Mouse (Mus musculus) liver, embryonic 12.5 days (tissue): ENCODE data around the gene Hivep3. TPM values are rescaled to one million over a fixed set of nuclear protein-coding genes. Genes with fewer than 3 reads are reported as not detected.

Source experiments
- ATAC-seq: fragments of 200-750 bp; cut with Nextera tagmentation; 2 replicates; pipeline ENCODE4 v1.8.0; 2017; ENCODE audit warnings: moderate number of reproducible peaks, mild to moderate bottlenecking, moderate library complexity
- H3K27ac ChIP-seq: fragments of 300-500 bp; sonication (generic); 2 replicates; pipeline ENCODE4 v1.5.1; 2016; ENCODE audit warnings: mild to moderate bottlenecking
- H3K27me3 ChIP-seq: fragments of 300-500 bp; sonication (generic); replicated peaks from 2 replicates; pipeline ENCODE4 v1.6.1; 2016; ENCODE audit warnings: mild to moderate bottlenecking, moderate library complexity
- H3K36me3 ChIP-seq: fragments of 300-500 bp; sonication (generic); 2 replicates; pipeline ENCODE4 v1.6.1; 2016; ENCODE audit warnings: mild to moderate bottlenecking, moderate library complexity
- H3K4me1 ChIP-seq: fragments of 300-500 bp; sonication (generic); 2 replicates; pipeline ENCODE4 v1.6.1; 2016
- H3K4me2 ChIP-seq: fragments of 300-500 bp; sonication (generic); 2 replicates; pipeline ENCODE4 v1.6.1; 2016; ENCODE audit warnings: mild to moderate bottlenecking, moderate library complexity
- H3K4me3 ChIP-seq: fragments of 300-500 bp; sonication (generic); 2 replicates; pipeline ENCODE4 v1.5.1; 2016; ENCODE audit warnings: mild to moderate bottlenecking, moderate library complexity
- H3K9ac ChIP-seq: fragments of 300-500 bp; sonication (generic); 2 replicates; pipeline ENCODE4 v1.6.1; 2016; ENCODE audit warnings: mild to moderate bottlenecking, moderate library complexity
- H3K9me3 ChIP-seq: fragments of 300-500 bp; sonication (generic); replicated peaks from 2 replicates; pipeline ENCODE4 v1.6.1; 2016; ENCODE audit warnings: mild to moderate bottlenecking, moderate library complexity
- WGBS: fragments of 180-500 bp; shearing (Covaris S2); methylation state at CpG from one replicate; pipeline ENCODE4 v1.1.7; 2016; ENCODE audit not compliant: insufficient replicate concordance; 5-methylcytosine and 5-hydroxymethylcytosine counted together
- polyA plus RNA-seq: library from polyadenylated mRNA; unstranded; fragments of >200 nt; fragmentation: Nextera tagmentation; extraction: Ambion mirVana; gene quantifications from 2 replicates; pipeline ENCODE4 v1.2.1, GENCODE M21; 2016

Hivep3 gene
- polyA plus RNA-seq, 1 experiment from 2014 or later: 2.9 TPM

DNA sequence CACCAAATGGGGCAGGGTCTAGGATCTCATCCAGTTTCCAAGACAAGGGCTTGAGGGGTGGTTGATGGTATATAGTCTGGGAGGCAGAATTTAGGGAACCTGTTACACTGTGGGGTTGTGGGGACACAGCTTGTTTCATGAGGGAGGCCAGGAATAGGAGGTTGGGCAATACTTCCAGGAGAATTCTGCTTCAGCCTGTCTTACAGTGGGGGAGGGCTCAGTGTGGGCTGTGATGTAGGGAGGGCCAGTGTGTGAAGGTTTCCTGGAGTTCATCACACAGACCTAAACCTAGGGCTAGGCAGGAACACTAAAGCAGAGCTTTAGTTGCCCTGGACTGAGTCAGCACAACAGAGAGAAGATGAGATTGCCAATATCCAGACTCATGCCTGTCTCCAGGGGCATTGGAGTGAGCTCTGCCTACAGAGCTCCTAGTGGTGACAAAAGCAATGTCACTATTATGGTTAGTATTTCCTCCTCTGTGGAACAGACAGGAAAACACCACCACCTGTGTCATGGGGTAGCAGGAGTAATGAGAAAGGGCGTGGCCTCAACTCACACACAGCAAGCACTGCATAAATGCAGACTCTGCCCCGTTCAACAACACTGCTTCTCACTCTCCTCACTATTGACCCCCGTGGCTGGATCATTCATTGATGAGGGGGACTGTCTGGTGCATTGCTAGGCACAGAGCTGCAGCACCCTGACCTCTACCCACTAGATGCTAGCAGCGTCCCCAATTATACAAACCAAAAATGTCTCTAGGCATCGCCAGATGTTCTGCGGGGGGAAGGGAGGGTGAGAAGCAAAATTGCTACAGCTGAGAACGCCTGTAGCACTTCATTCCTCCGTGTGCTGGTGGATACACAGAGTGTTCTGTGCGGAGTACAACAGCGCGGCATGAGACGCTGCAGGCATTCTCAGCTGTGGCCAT is 213.9 kb downstream of the Hivep3 start:
- no peaks in the 10 kb centered on the region for H3K27me3 ChIP-seq
- no peaks in the 10 kb centered on the region for H3K4me1 ChIP-seq
- no peaks in the 10 kb centered on the region for H3K9me3 ChIP-seq
- no peak overlapping the region for H3K4me3 ChIP-seq
- 66% methylated on average over 12 of the region's 12 CpGs for WGBS
- no peak overlapping the region for H3K4me2 ChIP-seq
- no peak overlapping the region for H3K9ac ChIP-seq
- ATAC-seq: no peak
- no peak overlapping the region for H3K27ac ChIP-seq
- no peaks in the 10 kb centered on the region for H3K36me3 ChIP-seq

DNA sequence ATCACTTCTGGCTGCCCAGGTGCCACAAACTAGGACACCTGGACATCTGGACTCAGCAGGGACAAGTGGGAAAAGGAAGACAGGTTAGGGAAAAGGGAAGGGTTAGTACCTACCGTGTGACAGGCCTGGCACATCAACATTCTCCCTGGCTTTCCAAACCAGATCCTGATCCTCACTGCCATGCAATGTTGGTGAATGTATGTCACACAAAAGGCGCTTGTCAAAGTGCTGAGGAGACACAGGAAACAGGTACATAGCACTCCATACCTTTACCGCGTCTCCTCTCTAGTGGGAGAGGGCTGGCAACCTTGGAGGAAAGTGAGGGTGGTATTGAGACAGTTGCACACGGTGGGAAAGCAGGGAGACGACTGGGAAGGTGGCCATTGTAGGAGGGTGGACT is 214.8 kb downstream of the Hivep3 start:
- no peak for ATAC-seq
- Histone ChIP-seq H3K9me3 (no peaks in the 10 kb centered on the region), H3K9ac (no peak overlapping the region), H3K4me3 (no peak overlapping the region), H3K36me3 (no peaks in the 10 kb centered on the region), H3K27me3 (no peaks in the 10 kb centered on the region), H3K4me1 (no peaks in the 10 kb centered on the region), H3K27ac (no peak overlapping the region), H3K4me2 (no peak overlapping the region)
- WGBS: 67% methylated on average over 6 of the region's 6 CpGs

DNA sequence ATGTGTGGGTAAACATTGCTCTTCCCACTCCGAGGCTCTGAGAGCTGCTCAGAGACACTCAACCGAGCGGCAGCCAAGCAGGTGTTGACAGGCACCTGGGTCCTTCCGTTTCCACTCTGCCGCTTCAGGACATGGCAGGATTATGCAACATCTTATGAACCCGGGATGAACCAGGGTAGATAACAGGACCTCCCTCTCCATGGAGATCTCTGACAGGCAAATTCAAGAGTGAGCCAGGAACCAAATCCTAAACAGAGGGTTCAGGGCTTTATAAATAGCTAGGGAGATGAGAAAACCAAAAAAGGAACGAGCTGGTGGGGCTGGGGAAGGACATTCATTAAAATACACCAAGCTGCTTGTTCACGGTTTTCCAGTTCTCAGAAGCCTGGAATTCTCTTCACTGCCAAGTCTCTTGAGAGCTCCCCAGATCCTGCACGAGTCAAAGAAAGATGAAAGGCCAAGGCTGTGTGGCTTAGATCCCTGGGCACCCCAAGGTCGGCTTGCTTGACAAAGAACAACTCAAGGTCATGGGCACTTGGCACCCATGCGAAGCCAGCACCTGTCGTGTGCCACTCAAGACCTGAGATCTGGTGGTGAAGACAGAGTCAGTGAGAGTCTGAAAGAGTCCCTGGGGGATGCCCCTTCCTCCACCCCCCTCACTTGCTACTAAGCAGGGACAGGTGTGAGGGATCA is 215.5 kb downstream of the Hivep3 start:
- H3K9ac ChIP-seq: no peak overlapping the region
- no peaks in the 10 kb centered on the region for H3K36me3 ChIP-seq
- H3K27ac ChIP-seq: no peak overlapping the region
- no peaks in the 10 kb centered on the region for H3K4me1 ChIP-seq
- no peaks in the 10 kb centered on the region for H3K9me3 ChIP-seq
- 63% methylated on average over 12 of the region's 12 CpGs for WGBS
- no peak overlapping the region for H3K4me3 ChIP-seq
- ATAC-seq: no peak
- no peaks in the 10 kb centered on the region for H3K27me3 ChIP-seq
- no peak overlapping the region for H3K4me2 ChIP-seq

DNA sequence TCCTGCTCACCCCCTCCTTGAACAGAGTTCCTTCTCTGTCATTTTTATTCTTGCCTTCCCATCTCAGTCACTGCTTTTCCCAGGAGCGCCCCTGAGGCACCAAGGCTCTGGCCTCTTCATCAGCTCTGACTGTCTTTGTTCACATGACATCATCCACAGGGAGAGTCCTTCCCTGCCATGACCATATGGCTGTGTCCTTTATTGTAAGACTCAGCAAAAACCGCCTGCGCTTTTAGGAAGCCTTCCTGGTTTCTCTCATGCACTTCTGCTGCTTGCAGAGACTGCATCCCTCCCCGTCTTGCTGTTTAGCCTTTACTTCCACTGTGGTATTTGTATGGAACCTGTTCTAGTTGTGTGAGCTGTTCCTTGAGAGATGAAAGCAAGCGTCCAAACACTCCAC is 216.6 kb downstream of the Hivep3 start:
- WGBS: 59% methylated on average over 5 of the region's 5 CpGs

DNA sequence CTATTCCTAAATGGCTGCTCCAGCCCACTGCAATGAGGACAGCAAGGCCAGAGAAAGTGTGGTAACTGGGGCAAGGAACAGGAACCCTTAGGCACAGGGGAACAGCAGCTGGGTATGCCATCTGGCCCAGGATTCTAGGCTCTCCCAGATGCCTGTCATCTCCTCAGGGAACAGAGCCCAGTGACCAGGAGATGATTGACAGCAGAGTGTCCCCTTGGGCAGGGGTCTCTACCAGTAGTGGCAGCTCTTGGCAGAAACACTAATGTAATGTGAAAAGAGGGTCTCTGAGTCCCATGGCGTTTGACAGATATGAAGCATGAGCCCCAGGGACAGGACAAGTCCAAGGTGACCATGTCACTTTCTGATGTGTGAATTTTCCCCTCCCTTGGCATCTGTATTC is 217.5 kb downstream of the Hivep3 start:
- no peak for ATAC-seq
- Histone ChIP-seq H3K27ac (no peak overlapping the region), H3K4me3 (no peak overlapping the region), H3K36me3 (no peaks in the 10 kb centered on the region), H3K9ac (no peak overlapping the region), H3K27me3 (no peaks in the 10 kb centered on the region), H3K9me3 (no peaks in the 10 kb centered on the region), H3K4me1 (no peaks in the 10 kb centered on the region), H3K4me2 (no peak overlapping the region)
- WGBS: 86% methylated on average over 1 of the region's 1 CpGs

More for the DNA sequence above, 216.6 kb downstream of the Hivep3 start:
- Histone ChIP-seq H3K9ac (no peak overlapping the region), H3K9me3 (no peaks in the 10 kb centered on the region), H3K4me1 (no peaks in the 10 kb centered on the region), H3K4me3 (no peak overlapping the region), H3K27ac (no peak overlapping the region), H3K4me2 (no peak overlapping the region), H3K36me3 (no peaks in the 10 kb centered on the region), H3K27me3 (no peaks in the 10 kb centered on the region)
- ATAC-seq: no peak

DNA sequence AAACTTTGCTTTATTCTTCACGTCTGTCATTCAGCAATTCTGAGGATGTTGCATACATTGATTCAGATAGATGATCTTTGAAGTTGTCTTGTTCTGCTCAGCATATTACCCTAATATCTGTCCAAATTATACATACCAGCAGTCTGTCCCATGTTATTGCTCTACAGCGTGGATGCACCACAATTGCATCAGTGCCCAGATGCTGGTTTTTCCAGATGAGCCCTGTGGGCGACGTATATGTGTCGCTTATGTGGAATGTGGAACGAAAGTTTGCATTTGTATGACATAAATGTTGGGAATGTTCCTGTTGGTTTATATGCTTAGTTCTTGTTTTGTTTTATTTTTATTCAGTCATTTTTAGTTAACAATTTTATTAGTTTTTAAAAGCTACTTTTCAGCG is 221.4 kb downstream of the Hivep3 start:
- 72% methylated on average over 7 of the region's 7 CpGs for WGBS
- Histone ChIP-seq H3K27ac (no peak overlapping the region), H3K36me3 (no peaks in the 10 kb centered on the region), H3K27me3 (no peaks in the 10 kb centered on the region), H3K4me1 (peaks cover 6% of the 10 kb centered on the region; the same call in 1 of the 2 replicates), H3K4me3 (no peak overlapping the region), H3K4me2 (no peak overlapping the region), H3K9me3 (no peaks in the 10 kb centered on the region), H3K9ac (no peak overlapping the region)
- ATAC-seq: no peak

DNA sequence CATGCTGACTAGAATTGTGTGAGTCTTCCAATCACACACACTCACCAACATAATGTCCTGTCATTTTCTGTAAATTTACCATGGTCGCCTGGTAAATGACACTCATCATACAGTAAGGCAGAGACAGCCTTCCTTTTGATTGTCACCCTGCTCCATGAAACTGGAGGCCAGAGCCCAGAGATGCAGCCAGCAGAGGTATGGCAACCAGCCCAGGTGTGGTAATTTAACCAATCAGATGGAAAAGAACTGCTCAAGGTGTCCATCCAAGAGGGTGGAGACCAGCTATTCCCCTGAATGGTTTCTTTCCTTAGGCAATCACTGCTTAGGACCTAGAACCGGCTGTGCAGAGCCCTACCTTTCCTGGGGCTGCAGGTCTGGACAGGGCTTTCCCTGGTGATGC is 224.4 kb downstream of the Hivep3 start:
- no peak overlapping the region for H3K4me2 ChIP-seq
- H3K9me3 ChIP-seq: no peaks in the 10 kb centered on the region
- peaks cover 6% of the 10 kb centered on the region; the same call in 1 of the 2 replicates for H3K4me1 ChIP-seq
- H3K27me3 ChIP-seq: no peaks in the 10 kb centered on the region
- H3K4me3 ChIP-seq: no peak overlapping the region
- WGBS: 58% methylated on average over 2 of the region's 2 CpGs
- no peak overlapping the region for H3K9ac ChIP-seq
- no peaks in the 10 kb centered on the region for H3K36me3 ChIP-seq
- no peak overlapping the region for H3K27ac ChIP-seq
- ATAC-seq: no peak

DNA sequence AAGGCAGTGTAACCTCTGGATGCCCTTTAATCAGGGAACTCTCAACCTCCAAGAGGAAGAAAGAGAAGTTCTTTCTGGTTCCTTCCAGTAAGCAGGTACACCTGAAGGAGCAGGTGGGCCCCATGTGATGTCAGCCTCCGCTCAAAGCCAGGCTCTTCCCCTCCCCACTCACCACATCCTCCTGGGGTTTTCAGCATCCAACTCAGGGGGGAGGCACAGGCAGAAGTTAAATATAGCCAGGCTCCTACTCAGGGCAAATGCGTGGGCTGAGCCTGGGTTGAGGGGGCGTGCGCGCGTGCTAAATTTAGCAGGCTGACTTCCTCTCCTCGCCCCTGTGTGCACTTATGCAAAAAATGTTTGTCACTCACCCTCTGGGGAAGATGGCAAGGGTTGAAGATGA is 225.7 kb downstream of the Hivep3 start:
- Histone ChIP-seq H3K9ac (no peak overlapping the region), H3K27ac (no peak overlapping the region), H3K4me2 (no peak overlapping the region), H3K9me3 (no peaks in the 10 kb centered on the region), H3K36me3 (no peaks in the 10 kb centered on the region), H3K27me3 (no peaks in the 10 kb centered on the region), H3K4me3 (no peak overlapping the region), H3K4me1 (peaks cover 6% of the 10 kb centered on the region; the same call in 1 of the 2 replicates)
- WGBS: 35% methylated on average over 7 of the region's 7 CpGs
- no peak for ATAC-seq

DNA sequence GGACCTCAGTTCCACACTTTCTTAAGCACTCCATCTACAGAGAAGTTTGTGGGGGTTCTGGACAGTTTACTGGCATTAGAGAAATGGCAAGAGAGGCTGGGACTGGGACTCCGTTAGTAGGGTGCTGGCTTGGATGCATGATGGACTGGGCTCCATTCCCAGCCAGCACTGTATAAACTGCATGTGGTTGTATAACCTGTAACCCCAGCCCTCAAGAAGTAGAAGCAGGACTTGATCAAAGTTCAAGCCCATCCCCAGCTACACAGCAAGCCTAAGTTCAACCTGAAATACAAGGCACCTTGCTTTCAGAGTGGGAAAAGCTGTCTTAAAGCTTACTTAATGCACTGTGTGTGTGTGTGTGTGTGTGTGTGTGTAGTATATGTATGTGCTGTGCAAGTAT is 226.3 kb downstream of the Hivep3 start:
- no peak for ATAC-seq
- Histone ChIP-seq H3K27me3 (no peaks in the 10 kb centered on the region), H3K9ac (no peak overlapping the region), H3K4me1 (peaks cover 6% of the 10 kb centered on the region; the same call in 1 of the 2 replicates), H3K9me3 (no peaks in the 10 kb centered on the region), H3K36me3 (no peaks in the 10 kb centered on the region), H3K4me3 (no peak overlapping the region), H3K27ac (no peak overlapping the region), H3K4me2 (no peak overlapping the region)
- WGBS: 65% methylated on average over 1 of the region's 1 CpGs

DNA sequence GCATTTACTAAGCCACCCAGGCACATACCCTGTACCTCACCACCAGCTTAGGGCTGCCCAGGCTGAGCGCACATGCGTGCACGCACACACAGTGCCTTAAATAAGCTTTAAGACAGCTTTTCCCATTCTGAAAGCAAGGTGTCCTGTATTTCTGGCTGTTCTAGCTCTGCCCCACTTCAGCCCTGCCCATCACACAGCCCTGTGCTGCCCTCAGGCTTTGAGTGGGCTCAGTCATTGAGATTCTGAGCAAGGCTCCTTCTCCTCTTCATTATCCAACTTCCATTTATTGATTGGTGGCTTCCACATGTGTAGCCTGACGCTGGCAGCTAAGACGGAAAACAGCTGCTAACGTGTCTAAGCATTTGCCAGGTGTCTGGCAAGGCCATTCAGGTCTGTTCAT is 226.9 kb downstream of the Hivep3 start:
- Histone ChIP-seq H3K4me3 (no peak overlapping the region), H3K9ac (no peak overlapping the region), H3K27ac (no peak overlapping the region), H3K9me3 (no peaks in the 10 kb centered on the region), H3K27me3 (no peaks in the 10 kb centered on the region), H3K36me3 (no peaks in the 10 kb centered on the region), H3K4me1 (peaks cover 9% of the 10 kb centered on the region), H3K4me2 (no peak overlapping the region)
- no peak for ATAC-seq
- 67% methylated on average over 6 of the region's 6 CpGs for WGBS

DNA sequence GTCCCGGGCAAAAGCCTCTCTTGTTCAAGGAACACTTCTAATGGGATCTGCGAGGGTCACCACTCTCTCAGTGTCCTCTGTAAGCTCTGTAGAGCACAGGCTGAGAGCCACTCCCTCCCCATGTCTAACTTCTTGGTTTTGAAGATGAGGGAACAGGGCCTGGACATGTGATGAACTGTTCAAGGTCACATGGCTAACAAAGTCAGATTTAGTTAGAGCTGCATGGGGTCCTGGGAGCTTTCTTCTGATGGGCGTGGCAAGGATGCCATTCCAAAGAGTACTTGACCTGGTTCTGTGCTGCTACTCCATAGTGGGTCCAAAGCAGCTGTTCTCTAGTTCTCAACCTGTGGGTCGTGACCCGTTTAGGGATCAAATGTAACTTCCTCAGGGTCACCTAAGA is 227.6 kb downstream of the Hivep3 start:
- no peak for ATAC-seq
- no peaks in the 10 kb centered on the region for H3K9me3 ChIP-seq
- peaks cover 9% of the 10 kb centered on the region for H3K4me1 ChIP-seq
- no peaks in the 10 kb centered on the region for H3K36me3 ChIP-seq
- H3K9ac ChIP-seq: no peak overlapping the region
- WGBS: 52% methylated on average over 5 of the region's 5 CpGs
- H3K27ac ChIP-seq: no peak overlapping the region
- no peak overlapping the region for H3K4me3 ChIP-seq
- no peaks in the 10 kb centered on the region for H3K27me3 ChIP-seq
- no peak overlapping the region for H3K4me2 ChIP-seq

DNA sequence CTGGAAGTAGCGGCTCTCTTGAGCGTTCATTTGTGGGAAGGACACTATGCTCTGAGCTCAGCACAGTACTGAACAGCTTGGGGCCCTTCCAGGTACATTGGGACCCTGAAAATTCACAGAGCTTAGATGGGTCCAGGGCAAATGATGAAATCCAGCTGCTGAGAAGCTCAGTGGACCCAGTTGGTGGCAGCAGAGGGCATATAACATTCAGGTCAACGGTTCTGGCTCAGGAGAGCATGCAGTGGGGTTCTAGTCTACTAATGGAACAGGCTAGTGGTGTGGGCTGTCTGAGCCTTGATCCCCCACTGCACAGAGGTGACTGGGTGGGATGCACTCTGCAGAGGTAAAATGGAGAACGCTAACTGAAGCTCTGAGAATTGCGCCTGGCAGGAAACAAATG is 228.5 kb downstream of the Hivep3 start:
- no peaks in the 10 kb centered on the region for H3K9me3 ChIP-seq
- no peak for ATAC-seq
- H3K27me3 ChIP-seq: no peaks in the 10 kb centered on the region
- H3K4me3 ChIP-seq: no peak overlapping the region
- 52% methylated on average over 5 of the region's 5 CpGs for WGBS
- H3K4me2 ChIP-seq: no peak overlapping the region
- no peaks in the 10 kb centered on the region for H3K36me3 ChIP-seq
- no peak overlapping the region for H3K9ac ChIP-seq
- no peak overlapping the region for H3K27ac ChIP-seq
- peaks cover 9% of the 10 kb centered on the region for H3K4me1 ChIP-seq
